Mouse (Mus musculus): ENCODE measurements at regions not wholly inside any gene's neighbourhood (a gene's known extent, or its start where the extent isn't known, plus 50 kb on each side); places are given as distances from the start of the nearest gene placed in this dataset.

GRCm38 (mm10) chr12:25398726-25399125, 301.8 kb upstream of the Id2 start:
- no peaks in the 10 kb centered on the region for H3K36me3 ChIP-seq (ENCODE audit: control insufficient read depth, insufficient read depth, low read length)
- no peak overlapping the region for H3K4me3 ChIP-seq (ENCODE audit: low read depth, low read length)
- H3K9me3 ChIP-seq (replicated peaks; ENCODE audit: control insufficient read depth, low read length, poor library complexity, severe bottlenecking) = no peaks in the 10 kb centered on the region
- H3K4me1 ChIP-seq (ENCODE audit: control insufficient read depth, insufficient read depth, low read length) = no peaks in the 10 kb centered on the region
- no peaks in the 10 kb centered on the region for H3K27me3 ChIP-seq (ENCODE audit: control insufficient read depth, insufficient read depth, low read depth, low read length)
- ATAC-seq = no peak
- no peak overlapping the region for H3K27ac ChIP-seq (ENCODE audit: low read length)
- WGBS = 89% methylated on average over 3 of the region's 3 CpGs
- no peak overlapping the region for H3K4me2 ChIP-seq (ENCODE audit: low read length)
- H3K9ac ChIP-seq (ENCODE audit: low read depth, low read length) = no peak overlapping the region

DNA sequence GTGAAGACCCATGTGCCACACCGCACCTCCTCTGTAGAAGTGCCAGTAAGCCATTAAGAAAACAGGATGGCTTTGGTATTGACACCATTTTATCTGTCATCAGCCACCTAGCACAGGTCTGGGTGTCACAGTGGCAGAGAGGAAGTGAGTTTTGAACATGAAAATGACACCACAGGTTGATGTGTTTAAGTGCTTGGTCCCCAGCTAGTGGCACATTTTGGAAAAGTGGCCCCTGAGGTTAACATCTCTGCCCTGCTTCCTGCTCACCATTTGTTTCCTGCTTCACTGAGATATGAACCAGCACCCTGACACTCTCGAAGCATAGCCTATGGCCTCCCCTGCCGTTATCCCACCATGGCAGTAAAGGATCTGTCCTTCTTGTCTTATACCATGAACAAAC, 297.4 kb upstream of the Id2 start:
- no peak overlapping the region for H3K4me2 ChIP-seq (ENCODE audit: low read length)
- no peak for ATAC-seq
- H3K9me3 ChIP-seq (replicated peaks; ENCODE audit: control insufficient read depth, low read length, poor library complexity, severe bottlenecking) = no peaks in the 10 kb centered on the region
- no peaks in the 10 kb centered on the region for H3K4me1 ChIP-seq (ENCODE audit: control insufficient read depth, insufficient read depth, low read length)
- no peak overlapping the region for H3K4me3 ChIP-seq (ENCODE audit: low read depth, low read length)
- WGBS = 92% methylated on average over 3 of the region's 3 CpGs
- no peaks in the 10 kb centered on the region for H3K27me3 ChIP-seq (ENCODE audit: control insufficient read depth, insufficient read depth, low read depth, low read length)
- no peak overlapping the region for H3K9ac ChIP-seq (ENCODE audit: low read depth, low read length)
- no peak overlapping the region for H3K27ac ChIP-seq (ENCODE audit: low read length)
- H3K36me3 ChIP-seq (ENCODE audit: control insufficient read depth, insufficient read depth, low read length) = no peaks in the 10 kb centered on the region

GRCm38 (mm10) chr12:25393501-25393900, 296.6 kb upstream of the Id2 start:
- no peak overlapping the region for H3K4me3 ChIP-seq (ENCODE audit: low read depth, low read length)
- WGBS = 77% methylated on average over 4 of the region's 4 CpGs
- no peak overlapping the region for H3K27ac ChIP-seq (ENCODE audit: low read length)
- no peaks in the 10 kb centered on the region for H3K9me3 ChIP-seq (replicated peaks; ENCODE audit: control insufficient read depth, low read length, poor library complexity, severe bottlenecking)
- H3K9ac ChIP-seq (ENCODE audit: low read depth, low read length) = no peak overlapping the region
- no peak overlapping the region for H3K4me2 ChIP-seq (ENCODE audit: low read length)
- no peaks in the 10 kb centered on the region for H3K4me1 ChIP-seq (ENCODE audit: control insufficient read depth, insufficient read depth, low read length)
- H3K36me3 ChIP-seq (ENCODE audit: control insufficient read depth, insufficient read depth, low read length) = no peaks in the 10 kb centered on the region
- ATAC-seq = no peak
- no peaks in the 10 kb centered on the region for H3K27me3 ChIP-seq (ENCODE audit: control insufficient read depth, insufficient read depth, low read depth, low read length)

DNA sequence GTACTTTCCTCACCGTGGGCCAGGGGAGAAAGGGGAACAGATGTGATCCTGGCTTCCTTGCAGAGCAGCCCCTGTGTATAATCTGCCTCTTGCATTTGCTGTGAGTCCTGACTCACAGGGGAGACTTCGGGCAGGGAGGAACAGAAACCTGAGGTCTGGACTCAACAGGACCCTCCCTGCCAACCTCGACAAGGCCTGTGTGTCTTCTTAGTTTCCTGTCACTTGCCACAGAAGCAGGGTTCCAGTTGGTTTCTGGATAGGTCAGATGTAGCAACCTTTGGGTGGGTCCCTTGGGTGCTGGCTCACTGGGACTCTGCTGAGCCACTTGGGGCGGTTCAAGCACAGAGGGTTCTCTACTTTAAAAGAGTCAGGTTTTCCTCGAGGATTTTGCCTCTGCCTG, 292.3 kb upstream of the Id2 start:
- 87% methylated on average over 5 of the region's 5 CpGs for WGBS
- Histone ChIP-seq H3K9ac (ENCODE audit: low read depth, low read length) (no peak overlapping the region), H3K4me3 (ENCODE audit: low read depth, low read length) (no peak overlapping the region), H3K27ac (ENCODE audit: low read length) (no peak overlapping the region), H3K4me1 (ENCODE audit: control insufficient read depth, insufficient read depth, low read length) (no peaks in the 10 kb centered on the region), H3K36me3 (ENCODE audit: control insufficient read depth, insufficient read depth, low read length) (no peaks in the 10 kb centered on the region), H3K9me3 (replicated peaks; ENCODE audit: control insufficient read depth, low read length, poor library complexity, severe bottlenecking) (no peaks in the 10 kb centered on the region), H3K27me3 (ENCODE audit: control insufficient read depth, insufficient read depth, low read depth, low read length) (no peaks in the 10 kb centered on the region), H3K4me2 (ENCODE audit: low read length) (no peak overlapping the region)
- no peak for ATAC-seq

DNA sequence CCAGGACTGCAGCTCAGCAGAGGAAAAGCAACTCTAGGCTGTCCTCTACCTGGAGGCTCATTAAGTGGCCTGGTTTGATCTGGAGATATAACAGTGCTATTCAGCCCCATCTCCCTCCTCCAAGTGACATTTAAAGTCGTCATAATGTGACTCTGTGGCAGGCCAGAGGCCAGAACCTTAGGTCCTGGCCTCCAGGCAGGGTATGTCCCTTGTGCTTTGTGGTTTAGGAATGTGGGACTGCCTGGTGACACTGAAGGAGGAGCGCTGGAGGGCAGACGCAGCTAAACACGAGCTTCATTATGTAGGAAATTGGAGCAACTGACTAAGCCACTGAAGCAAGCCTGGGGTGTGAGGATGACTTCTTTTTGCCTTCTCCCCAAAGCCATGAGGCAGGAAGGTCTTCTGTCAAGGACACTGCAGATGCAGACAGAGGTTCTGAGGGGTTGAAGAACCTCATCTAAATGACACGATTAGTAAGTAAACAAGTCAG, 290.9 kb upstream of the Id2 start:
- no peak for ATAC-seq
- H3K9ac ChIP-seq (ENCODE audit: low read depth, low read length) = no peak overlapping the region
- H3K27ac ChIP-seq (ENCODE audit: low read length) = no peak overlapping the region

GRCm38 (mm10) chr12:25382961-25383360, 286.0 kb upstream of the Id2 start:
- Histone ChIP-seq H3K27ac (ENCODE audit: low read length) (no peak overlapping the region), H3K9me3 (replicated peaks; ENCODE audit: control insufficient read depth, low read length, poor library complexity, severe bottlenecking) (no peaks in the 10 kb centered on the region), H3K27me3 (ENCODE audit: control insufficient read depth, insufficient read depth, low read depth, low read length) (no peaks in the 10 kb centered on the region), H3K4me2 (ENCODE audit: low read length) (no peak overlapping the region), H3K9ac (ENCODE audit: low read depth, low read length) (no peak overlapping the region), H3K4me1 (ENCODE audit: control insufficient read depth, insufficient read depth, low read length) (no peaks in the 10 kb centered on the region; the same call in 1 of the 2 replicates), H3K4me3 (ENCODE audit: low read depth, low read length) (no peak overlapping the region), H3K36me3 (ENCODE audit: control insufficient read depth, insufficient read depth, low read length) (no peaks in the 10 kb centered on the region)
- ATAC-seq = no peak
- 74% methylated on average over 6 of the region's 6 CpGs for WGBS

More for the DNA sequence above, 290.9 kb upstream of the Id2 start:
- Histone ChIP-seq H3K4me1 (ENCODE audit: control insufficient read depth, insufficient read depth, low read length) (no peaks in the 10 kb centered on the region), H3K9me3 (replicated peaks; ENCODE audit: control insufficient read depth, low read length, poor library complexity, severe bottlenecking) (no peaks in the 10 kb centered on the region), H3K4me2 (ENCODE audit: low read length) (no peak overlapping the region), H3K27me3 (ENCODE audit: control insufficient read depth, insufficient read depth, low read depth, low read length) (no peaks in the 10 kb centered on the region), H3K36me3 (ENCODE audit: control insufficient read depth, insufficient read depth, low read length) (no peaks in the 10 kb centered on the region), H3K4me3 (ENCODE audit: low read depth, low read length) (no peak overlapping the region)
- 54% methylated on average over 5 of the region's 5 CpGs for WGBS

DNA sequence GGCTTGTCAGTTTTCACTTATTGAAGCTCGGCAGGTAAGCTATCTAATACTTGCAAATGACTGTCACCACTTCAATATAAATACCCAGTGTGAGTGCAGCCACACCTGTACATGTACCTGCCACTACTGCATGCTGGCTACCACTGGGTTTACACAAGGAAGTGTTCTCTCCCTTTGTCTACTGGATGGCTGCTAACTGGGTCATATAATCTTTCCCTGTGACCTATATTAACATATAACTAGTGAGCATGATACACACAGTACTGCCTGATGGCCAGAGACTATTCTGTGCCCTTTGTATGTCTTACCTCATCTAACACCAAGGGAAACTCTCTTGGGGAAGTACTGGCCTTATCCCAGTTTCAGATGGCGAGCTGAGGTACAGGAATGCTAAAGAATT, 285.5 kb upstream of the Id2 start:
- no peak overlapping the region for H3K27ac ChIP-seq (ENCODE audit: low read length)
- H3K36me3 ChIP-seq (ENCODE audit: control insufficient read depth, insufficient read depth, low read length) = no peaks in the 10 kb centered on the region
- H3K4me1 ChIP-seq (ENCODE audit: control insufficient read depth, insufficient read depth, low read length) = no peaks in the 10 kb centered on the region; the same call in 1 of the 2 replicates
- H3K4me3 ChIP-seq (ENCODE audit: low read depth, low read length) = no peak overlapping the region
- no peaks in the 10 kb centered on the region for H3K9me3 ChIP-seq (replicated peaks; ENCODE audit: control insufficient read depth, low read length, poor library complexity, severe bottlenecking)
- no peak for ATAC-seq
- no peaks in the 10 kb centered on the region for H3K27me3 ChIP-seq (ENCODE audit: control insufficient read depth, insufficient read depth, low read depth, low read length)
- no peak overlapping the region for H3K4me2 ChIP-seq (ENCODE audit: low read length)
- no peak overlapping the region for H3K9ac ChIP-seq (ENCODE audit: low read depth, low read length)
- 97% methylated on average over 2 of the region's 2 CpGs for WGBS

GRCm38 (mm10) chr12:25381619-25382018, 284.7 kb upstream of the Id2 start:
- H3K9ac ChIP-seq (ENCODE audit: low read depth, low read length) = no peak overlapping the region
- H3K27me3 ChIP-seq (ENCODE audit: control insufficient read depth, insufficient read depth, low read depth, low read length) = no peaks in the 10 kb centered on the region
- no peaks in the 10 kb centered on the region for H3K9me3 ChIP-seq (replicated peaks; ENCODE audit: control insufficient read depth, low read length, poor library complexity, severe bottlenecking)
- WGBS = 56% methylated on average over 4 of the region's 4 CpGs
- no peak for ATAC-seq
- H3K4me2 ChIP-seq (ENCODE audit: low read length) = no peak overlapping the region
- H3K4me1 ChIP-seq (ENCODE audit: control insufficient read depth, insufficient read depth, low read length) = no peaks in the 10 kb centered on the region; the same call in 1 of the 2 replicates
- H3K36me3 ChIP-seq (ENCODE audit: control insufficient read depth, insufficient read depth, low read length) = no peaks in the 10 kb centered on the region
- no peak overlapping the region for H3K4me3 ChIP-seq (ENCODE audit: low read depth, low read length)
- H3K27ac ChIP-seq (ENCODE audit: low read length) = no peak overlapping the region

DNA sequence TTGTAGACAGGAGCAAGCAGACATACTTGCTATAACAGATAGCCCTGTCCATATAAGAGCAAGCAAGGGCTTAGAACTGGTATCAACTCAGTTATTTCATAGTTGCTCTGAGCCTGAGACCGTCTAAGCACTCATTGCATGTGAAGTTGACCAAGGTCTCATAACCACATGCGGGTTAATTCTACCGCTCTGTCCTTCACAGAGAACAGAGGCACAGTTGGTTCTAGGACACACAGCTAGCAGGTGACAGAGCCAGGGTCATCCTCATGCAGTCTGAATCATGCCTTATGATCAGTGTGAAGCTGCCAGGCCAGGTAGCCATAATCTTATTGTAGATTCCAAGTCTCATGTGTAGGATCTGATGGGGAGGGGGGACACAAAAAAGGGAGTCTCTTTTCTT, 283.1 kb upstream of the Id2 start:
- no peak for ATAC-seq
- 95% methylated on average over 3 of the region's 3 CpGs for WGBS

More for the DNA sequence above, 283.1 kb upstream of the Id2 start:
- Histone ChIP-seq H3K4me1 (ENCODE audit: control insufficient read depth, insufficient read depth, low read length) (peaks cover 3% of the 10 kb centered on the region; the same call in 1 of the 2 replicates), H3K4me2 (ENCODE audit: low read length) (no peak overlapping the region), H3K36me3 (ENCODE audit: control insufficient read depth, insufficient read depth, low read length) (no peaks in the 10 kb centered on the region), H3K9me3 (replicated peaks; ENCODE audit: control insufficient read depth, low read length, poor library complexity, severe bottlenecking) (no peaks in the 10 kb centered on the region), H3K9ac (ENCODE audit: low read depth, low read length) (no peak overlapping the region), H3K27ac (ENCODE audit: low read length) (no peak overlapping the region), H3K27me3 (ENCODE audit: control insufficient read depth, insufficient read depth, low read depth, low read length) (no peaks in the 10 kb centered on the region), H3K4me3 (ENCODE audit: low read depth, low read length) (no peak overlapping the region)

Data from midbrain, embryonic 16.5 days (tissue).